Mouse (Mus musculus) midbrain, embryonic 14.5 days (tissue): ENCODE measurements around the gene Nsd2. TPM values are rescaled to one million over a fixed set of nuclear protein-coding genes. Genes with fewer than 3 reads are reported as not detected.

ENCODE experiments used
- ATAC-seq: fragments of 200-750 bp; cut with Nextera tagmentation; 2 replicates; pipeline ENCODE4 v1.8.0; 2017; ENCODE audit warnings: moderate number of reproducible peaks, moderate library complexity; ENCODE audit not compliant: low FRiP score, low TSS enrichment
- DNase-seq: peaks from one replicate; pipeline ENCODE4 v3.0.0-alpha.2; 2015
- H3K27ac ChIP-seq: fragments of 300-500 bp; sonication (generic); replicated peaks from 2 replicates; pipeline ENCODE4 v1.5.1; 2014; ENCODE audit warnings: mild to moderate bottlenecking, low read depth, low read length, moderate library complexity
- H3K27me3 ChIP-seq: fragments of 300-500 bp; sonication (generic); 2 replicates; pipeline ENCODE4 v1.6.1; 2014; ENCODE audit warnings: low read length, control low read depth, mixed read lengths; ENCODE audit not compliant: control insufficient read depth, insufficient read depth
- H3K36me3 ChIP-seq: fragments of 300-500 bp; sonication (generic); 2 replicates; pipeline ENCODE4 v1.6.1; 2014; ENCODE audit warnings: low read length, control low read depth; ENCODE audit not compliant: control insufficient read depth, insufficient read depth
- H3K4me1 ChIP-seq: fragments of 300-500 bp; sonication (generic); 2 replicates; pipeline ENCODE4 v1.6.1; 2014; ENCODE audit warnings: mild to moderate bottlenecking, antibody characterized with exemption, low read length, control low read depth; ENCODE audit not compliant: control insufficient read depth, insufficient read depth
- H3K4me2 ChIP-seq: fragments of 300-500 bp; sonication (generic); 2 replicates; pipeline ENCODE4 v1.6.1; 2014; ENCODE audit warnings: mild to moderate bottlenecking, low read length, moderate library complexity
- H3K4me3 ChIP-seq: fragments of 300-500 bp; sonication (generic); replicated peaks from 2 replicates; pipeline ENCODE4 v1.5.1; 2014; ENCODE audit warnings: low read depth, low read length
- H3K9ac ChIP-seq: fragments of 300-500 bp; sonication (generic); replicated peaks from 2 replicates; pipeline ENCODE4 v1.6.1; 2014; ENCODE audit warnings: mild to moderate bottlenecking, low read length, moderate library complexity
- H3K9me3 ChIP-seq: fragments of 300-500 bp; sonication (generic); 2 replicates; pipeline ENCODE4 v1.6.1; 2016; ENCODE audit warnings: low read length, control low read depth, mixed read lengths; ENCODE audit not compliant: control insufficient read depth
- WGBS: fragments of 180-500 bp; shearing (Covaris S2); extraction: QIAGEN DNeasy Blood & Tissue Kit; methylation state at CpG from one replicate; pipeline ENCODE4 v1.1.7; 2014; 5-methylcytosine and 5-hydroxymethylcytosine counted together
- polyA plus RNA-seq: library from polyadenylated mRNA; unstranded; fragments of >200 nt; fragmentation: Nextera tagmentation; extraction: Ambion mirVana; gene quantifications from 2 replicates; pipeline ENCODE4 v1.2.1, GENCODE M21; 2014

Gene Nsd2
- polyA plus RNA-seq, 1 experiment from 2014 or later, result 119 TPM

GRCm38 (mm10) chr5:33829958-33830357 lies 9.4 kb downstream of the Nsd2 start:
- WGBS, result 95% methylated on average over 3 of the region's 3 CpGs
- ATAC-seq, result no peak
- H3K4me1 ChIP-seq, result peaks cover 14% of the 10 kb centered on the region; the same call in 1 of the 2 replicates
- H3K27ac ChIP-seq, result no peak overlapping the region
- H3K4me3 ChIP-seq, result no peak overlapping the region
- H3K4me2 ChIP-seq, result no peak overlapping the region
- no peaks in the 10 kb centered on the region for H3K9me3 ChIP-seq
- no peak overlapping the region for H3K9ac ChIP-seq
- no peaks in the 10 kb centered on the region for H3K27me3 ChIP-seq
- no peak for DNase-seq
- no peaks in the 10 kb centered on the region; the same call in 1 of the 2 replicates for H3K36me3 ChIP-seq

GRCm38 (mm10) chr5:33830832-33831231 lies 10.3 kb downstream of the Nsd2 start:
- Histone ChIP-seq H3K27ac (no peak overlapping the region), H3K36me3 (no peaks in the 10 kb centered on the region; the same call in 1 of the 2 replicates), H3K4me2 (no peak overlapping the region), H3K4me1 (peaks cover 9% of the 10 kb centered on the region; the same call in 1 of the 2 replicates), H3K9ac (no peak overlapping the region), H3K9me3 (no peaks in the 10 kb centered on the region), H3K4me3 (no peak overlapping the region), H3K27me3 (no peaks in the 10 kb centered on the region)
- 62% methylated on average over 1 of the region's 1 CpGs for WGBS
- DNase-seq, result no peak
- ATAC-seq, result no peak

GRCm38 (mm10) chr5:33841331-33841730 lies 20.8 kb downstream of the Nsd2 start:
- Histone ChIP-seq H3K36me3 (peaks cover 32% of the 10 kb centered on the region), H3K27ac (no peak overlapping the region), H3K4me2 (no peak overlapping the region), H3K27me3 (no peaks in the 10 kb centered on the region), H3K9me3 (no peaks in the 10 kb centered on the region), H3K4me3 (no peak overlapping the region), H3K9ac (no peak overlapping the region), H3K4me1 (no peaks in the 10 kb centered on the region)
- ATAC-seq, result no peak
- DNase-seq, result no peak
- 97% methylated on average over 1 of the region's 1 CpGs for WGBS

- Histone ChIP-seq H3K36me3 (peaks cover 32% of the 10 kb centered on the region), H3K4me3 (no peak overlapping the region), H3K27me3 (no peaks in the 10 kb centered on the region), H3K9ac (no peak overlapping the region), H3K27ac (no peak overlapping the region), H3K4me1 (no peaks in the 10 kb centered on the region), H3K9me3 (no peaks in the 10 kb centered on the region), H3K4me2 (no peak overlapping the region)
- DNase-seq, result no peak
- WGBS, result 94% methylated on average over 4 of the region's 4 CpGs
- ATAC-seq, result no peak
Measured at GRCm38 (mm10) chr5:33842549-33842948, 22.0 kb downstream of the Nsd2 start.

- H3K4me2 ChIP-seq, result no peak overlapping the region
- no peak overlapping the region for H3K4me3 ChIP-seq
- no peak for DNase-seq
Measured at GRCm38 (mm10) chr5:33851466-33851865, 30.9 kb downstream of the Nsd2 start.

GRCm38 (mm10) chr5:33853086-33853485 lies 32.6 kb downstream of the Nsd2 start:
- Histone ChIP-seq H3K4me2 (no peak overlapping the region), H3K9me3 (no peaks in the 10 kb centered on the region), H3K4me3 (no peak overlapping the region), H3K27ac (no peak overlapping the region), H3K9ac (no peak overlapping the region), H3K4me1 (no peaks in the 10 kb centered on the region), H3K36me3 (peaks cover 49% of the 10 kb centered on the region), H3K27me3 (no peaks in the 10 kb centered on the region)
- ATAC-seq (no peak), DNase-seq (no peak)
- 100% methylated on average over 1 of the region's 1 CpGs for WGBS

More at GRCm38 (mm10) chr5:33851466-33851865, 30.9 kb downstream of the Nsd2 start:
- Histone ChIP-seq H3K4me1 (no peaks in the 10 kb centered on the region), H3K27me3 (no peaks in the 10 kb centered on the region), H3K27ac (no peak overlapping the region), H3K36me3 (peaks cover 41% of the 10 kb centered on the region), H3K9me3 (no peaks in the 10 kb centered on the region), H3K9ac (no peak overlapping the region)
- WGBS, result 81% methylated on average over 4 of the region's 4 CpGs
- no peak for ATAC-seq

- H3K9me3 ChIP-seq, result no peaks in the 10 kb centered on the region
- no peak overlapping the region for H3K27ac ChIP-seq
- H3K9ac ChIP-seq, result no peak overlapping the region
- H3K4me1 ChIP-seq, result no peaks in the 10 kb centered on the region
- ATAC-seq (no peak), DNase-seq (no peak)
- peaks cover 59% of the 10 kb centered on the region for H3K36me3 ChIP-seq
- 71% methylated on average over 2 of the region's 2 CpGs for WGBS
- H3K27me3 ChIP-seq, result no peaks in the 10 kb centered on the region
- H3K4me3 ChIP-seq, result no peak overlapping the region
- no peak overlapping the region for H3K4me2 ChIP-seq
Measured at GRCm38 (mm10) chr5:33854019-33854418, 33.5 kb downstream of the Nsd2 start.

- no peaks in the 10 kb centered on the region for H3K9me3 ChIP-seq
- DNase-seq (no peak), ATAC-seq (no peak)
- no peak overlapping the region for H3K9ac ChIP-seq
- no peaks in the 10 kb centered on the region for H3K4me1 ChIP-seq
- no peaks in the 10 kb centered on the region for H3K27me3 ChIP-seq
- H3K4me2 ChIP-seq, result no peak overlapping the region
- no peak overlapping the region for H3K27ac ChIP-seq
- no peak overlapping the region for H3K4me3 ChIP-seq
- H3K36me3 ChIP-seq, result peaks cover 82% of the 10 kb centered on the region
Measured at GRCm38 (mm10) chr5:33857693-33858092, 37.2 kb downstream of the Nsd2 start.

GRCm38 (mm10) chr5:33875472-33875871 lies 54.9 kb downstream of the Nsd2 start:
- Histone ChIP-seq H3K27me3 (no peaks in the 10 kb centered on the region), H3K4me2 (no peak overlapping the region), H3K4me3 (no peak overlapping the region), H3K9ac (no peak overlapping the region), H3K4me1 (no peaks in the 10 kb centered on the region), H3K27ac (no peak overlapping the region), H3K36me3 (peaks cover 77% of the 10 kb centered on the region), H3K9me3 (no peaks in the 10 kb centered on the region)
- no peak for DNase-seq
- 95% methylated on average over 1 of the region's 1 CpGs for WGBS
- ATAC-seq, result no peak
